Mouse (Mus musculus): ENCODE data around the gene Zfp185.

Gene Zfp185

GRCm38 (mm10) chrX:72986841-72987519, at the start of gene Zfp185:
Gene Zfp185, plus strand, starts transcription at chrX:72987339.
- peak; percentile 80 for DNase-seq

DNA sequence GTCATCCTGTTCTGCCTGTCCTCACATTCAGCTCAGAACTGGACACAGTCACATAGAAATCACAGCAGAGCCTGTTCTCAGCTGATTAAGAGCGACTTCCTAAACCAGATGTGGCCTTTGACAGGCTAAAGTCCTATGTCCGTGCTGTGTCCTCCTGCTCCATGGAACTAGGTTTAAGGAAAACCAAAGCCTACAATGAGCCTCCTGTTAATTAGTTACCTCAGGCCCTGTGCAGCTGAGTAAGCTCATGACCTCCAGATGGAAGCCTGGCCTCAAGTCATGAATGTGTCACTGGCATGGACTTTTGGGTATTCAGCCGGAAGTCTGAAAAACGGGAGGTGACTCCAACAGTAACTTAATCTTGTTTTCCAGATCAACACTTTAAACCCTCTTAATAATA, 33.7 kb upstream of the Zfp185 start:
- DNase-seq, result peak; percentile 40

GRCm38 (mm10) chrX:72956486-72956885, 30.7 kb upstream of the Zfp185 start:
- DNase-seq, result no peak

DNA sequence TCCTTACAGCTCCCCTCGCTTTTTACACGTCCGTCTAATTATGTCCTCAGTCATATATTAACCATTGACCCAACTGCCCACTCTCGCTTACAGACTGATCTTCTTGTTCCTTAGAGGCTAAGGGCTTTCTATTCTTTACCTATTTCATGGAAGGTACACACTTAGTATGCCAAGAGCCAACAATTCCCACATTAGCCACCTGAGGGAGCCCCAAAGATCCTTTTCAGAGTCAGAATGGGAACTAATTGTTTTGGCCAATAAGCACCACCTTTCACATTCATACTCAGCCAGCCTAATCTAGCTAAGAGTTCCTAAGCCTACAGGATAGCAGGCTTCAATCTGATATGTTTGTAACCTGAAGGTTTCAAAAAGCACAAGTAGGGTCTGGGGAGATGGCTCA, 26.7 kb upstream of the Zfp185 start:
- peak; percentile 18 for DNase-seq

- no peak for DNase-seq
These were observed 25.6 kb upstream of the Zfp185 start for GRCm38 (mm10) chrX:72961511-72961910.

DNA sequence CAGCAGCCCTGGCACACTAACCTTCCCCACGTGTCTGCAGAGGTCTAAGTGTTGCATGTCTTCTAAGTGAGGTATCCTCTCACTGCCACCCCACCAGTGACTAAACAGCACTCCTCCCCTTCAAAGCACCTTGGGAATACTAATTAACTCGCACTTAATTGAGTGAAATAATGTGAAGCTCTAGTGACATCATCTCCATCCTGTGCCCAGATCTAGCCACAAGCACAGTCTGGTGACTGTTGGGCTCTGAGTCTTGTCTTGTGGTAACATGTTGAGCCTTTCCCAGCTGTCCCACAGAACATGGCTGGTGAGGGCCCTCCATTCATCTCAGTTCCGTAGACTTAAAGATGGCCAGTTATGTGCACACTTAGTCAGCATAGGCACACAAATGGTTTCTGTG, 24.4 kb upstream of the Zfp185 start:
- DNase-seq, result no peak

DNA sequence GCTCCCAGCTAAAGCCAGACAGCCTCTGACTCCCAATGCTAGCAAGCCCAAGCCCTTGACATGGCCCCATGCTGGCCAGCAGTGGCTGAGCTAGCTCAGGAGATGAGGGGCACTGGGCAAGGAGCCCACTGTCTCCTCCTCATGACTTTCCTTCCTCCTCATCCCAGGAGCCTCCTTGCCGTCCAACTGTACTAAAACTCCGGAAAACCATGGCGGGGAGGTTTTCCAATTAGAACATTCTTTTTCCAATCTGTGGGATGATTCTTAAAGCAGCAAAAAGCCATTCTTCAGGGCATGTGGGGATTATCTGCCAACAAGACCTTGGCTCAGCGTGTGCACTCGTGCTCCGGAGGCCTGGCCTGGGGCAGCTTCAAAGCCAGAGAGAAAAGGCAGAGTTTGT, 4.3 kb upstream of the Zfp185 start:
- DNase-seq, result no peak

DNA sequence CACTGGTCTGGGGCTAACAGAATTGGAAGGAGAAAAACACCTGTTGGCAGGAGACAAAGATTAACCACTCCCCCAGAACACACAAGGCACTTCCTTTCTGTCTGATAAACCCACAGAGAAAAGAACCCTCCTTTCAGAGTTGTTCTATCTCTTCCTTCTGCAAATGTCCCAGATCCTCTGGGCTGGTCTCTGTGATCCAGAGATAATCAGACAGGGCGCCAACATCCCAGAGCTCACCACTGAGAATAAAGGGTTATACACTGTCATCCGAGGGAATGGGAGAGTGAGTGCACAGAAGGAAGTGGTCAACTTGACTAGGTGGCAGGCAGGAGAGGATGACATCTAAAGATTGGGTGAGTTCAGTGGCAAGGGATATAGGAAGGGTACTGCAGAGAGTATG, 1.5 kb upstream of the Zfp185 start:
- no peak for DNase-seq

DNA sequence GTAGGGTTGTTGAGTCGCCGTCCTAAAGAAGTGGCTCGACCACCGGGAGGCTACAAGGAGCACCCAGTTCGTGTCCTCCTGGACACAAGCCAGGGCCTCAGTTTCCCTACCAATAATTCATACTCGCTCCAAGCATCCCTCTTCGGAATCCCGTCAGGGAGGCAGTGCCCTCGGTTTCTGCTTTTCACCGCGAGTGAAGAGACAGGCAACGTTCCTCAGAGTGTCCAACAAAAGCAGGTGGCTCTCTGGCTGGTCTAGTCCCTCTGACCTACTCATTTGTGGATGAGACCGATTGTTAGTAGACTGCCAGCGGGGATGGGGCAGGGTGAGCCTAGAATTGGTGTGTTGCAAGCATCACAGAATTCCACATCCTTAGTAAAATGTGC, 374 bp downstream of the Zfp185 start:
- DNase-seq, result no peak

- no peak for DNase-seq
These were observed 1.3 kb downstream of the Zfp185 start for GRCm38 (mm10) chrX:72988431-72988830.

DNA sequence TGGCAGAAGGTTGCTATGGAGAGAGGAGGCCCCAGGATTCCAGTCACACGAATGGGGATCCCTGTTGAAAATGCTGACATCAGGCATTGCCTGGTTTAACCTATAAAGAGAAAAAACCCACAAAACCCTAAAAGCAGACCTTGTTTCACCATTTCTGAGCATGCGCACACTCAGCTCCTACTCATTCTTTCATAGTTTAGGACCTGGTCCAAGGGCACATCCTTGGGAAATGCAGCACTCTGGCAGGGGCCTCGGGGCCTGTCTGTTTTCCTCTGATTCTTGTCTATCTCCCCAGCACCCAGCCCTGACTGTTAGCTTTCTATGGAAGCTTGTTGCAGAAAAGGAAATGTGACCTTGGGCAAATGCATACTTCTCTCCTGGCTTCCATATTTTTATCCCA, 3.4 kb downstream of the Zfp185 start:
- no peak for DNase-seq

DNA sequence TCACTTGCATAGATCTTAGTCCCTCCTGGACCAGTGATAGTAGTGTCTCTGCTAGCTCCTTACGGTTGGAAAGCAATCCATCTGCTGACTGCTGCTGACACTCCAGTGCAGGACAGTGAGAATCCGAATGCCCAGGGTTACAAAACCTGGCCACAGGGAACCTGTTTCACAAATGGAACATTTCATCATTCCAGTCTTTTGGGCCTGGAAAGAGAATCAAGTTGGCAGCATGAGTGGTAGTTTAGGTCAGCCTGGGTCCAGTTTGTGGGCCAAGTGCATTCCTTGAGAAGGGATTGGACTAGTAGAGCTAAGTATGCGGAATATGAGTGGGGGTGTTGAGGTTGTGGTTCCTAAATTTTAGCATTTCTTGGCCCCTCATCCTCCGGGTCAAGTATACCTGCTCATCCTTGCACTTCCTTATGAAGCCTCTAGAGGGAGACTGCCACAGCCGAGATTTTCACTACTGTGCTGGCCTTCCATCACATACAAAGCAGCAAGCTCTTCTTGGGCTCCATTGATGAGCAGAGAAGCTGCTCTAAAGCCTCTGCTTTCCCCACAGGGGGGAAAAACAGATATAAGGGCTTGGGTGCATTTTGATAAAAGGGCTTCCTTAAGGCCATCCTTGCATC, 5.3 kb downstream of the Zfp185 start:
- no peak for DNase-seq

- DNase-seq, result peak; percentile 7
These were observed 8.4 kb downstream of the Zfp185 start for GRCm38 (mm10) chrX:72995542-72995941.

DNA sequence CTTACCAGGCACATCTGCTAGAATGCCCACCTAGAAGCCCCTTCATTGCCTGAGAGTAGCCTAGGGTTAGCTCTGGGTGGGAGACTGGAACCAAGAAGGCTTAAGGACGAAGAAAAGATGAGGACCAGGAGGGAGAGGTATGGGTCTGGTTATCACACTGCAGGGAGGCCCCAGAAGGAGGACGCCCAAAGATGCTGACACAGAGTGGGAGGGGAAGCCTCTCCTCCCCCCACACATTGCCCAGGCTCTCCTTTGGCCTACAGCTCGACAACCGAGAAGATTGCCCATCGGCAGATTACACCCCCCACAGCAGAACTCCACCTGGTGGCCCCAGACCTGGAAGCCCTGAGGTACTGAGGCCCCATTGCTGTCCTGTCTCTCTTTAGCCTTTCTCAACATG, 16.0 kb downstream of the Zfp185 start:
- DNase-seq, result no peak

DNA sequence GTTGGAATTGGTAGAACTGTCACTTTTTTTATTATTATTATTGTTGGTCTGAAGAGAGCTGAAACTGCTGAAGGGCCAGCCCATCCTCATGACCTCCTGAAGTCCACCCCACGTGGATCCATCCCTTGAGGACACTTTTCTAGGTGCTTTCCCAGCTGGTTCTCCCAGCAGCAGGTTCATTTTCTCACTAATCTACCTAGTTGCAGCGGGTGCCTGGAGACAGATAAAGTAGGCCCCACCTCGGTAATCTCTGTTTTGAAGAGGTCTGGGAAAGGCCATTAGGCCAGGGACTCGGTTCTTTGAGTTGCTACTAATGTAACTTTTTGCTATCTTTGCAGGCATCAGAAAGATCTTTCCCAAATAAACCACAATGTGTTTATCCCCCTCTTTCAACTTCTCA, 18.5 kb downstream of the Zfp185 start:
- no peak for DNase-seq

DNA sequence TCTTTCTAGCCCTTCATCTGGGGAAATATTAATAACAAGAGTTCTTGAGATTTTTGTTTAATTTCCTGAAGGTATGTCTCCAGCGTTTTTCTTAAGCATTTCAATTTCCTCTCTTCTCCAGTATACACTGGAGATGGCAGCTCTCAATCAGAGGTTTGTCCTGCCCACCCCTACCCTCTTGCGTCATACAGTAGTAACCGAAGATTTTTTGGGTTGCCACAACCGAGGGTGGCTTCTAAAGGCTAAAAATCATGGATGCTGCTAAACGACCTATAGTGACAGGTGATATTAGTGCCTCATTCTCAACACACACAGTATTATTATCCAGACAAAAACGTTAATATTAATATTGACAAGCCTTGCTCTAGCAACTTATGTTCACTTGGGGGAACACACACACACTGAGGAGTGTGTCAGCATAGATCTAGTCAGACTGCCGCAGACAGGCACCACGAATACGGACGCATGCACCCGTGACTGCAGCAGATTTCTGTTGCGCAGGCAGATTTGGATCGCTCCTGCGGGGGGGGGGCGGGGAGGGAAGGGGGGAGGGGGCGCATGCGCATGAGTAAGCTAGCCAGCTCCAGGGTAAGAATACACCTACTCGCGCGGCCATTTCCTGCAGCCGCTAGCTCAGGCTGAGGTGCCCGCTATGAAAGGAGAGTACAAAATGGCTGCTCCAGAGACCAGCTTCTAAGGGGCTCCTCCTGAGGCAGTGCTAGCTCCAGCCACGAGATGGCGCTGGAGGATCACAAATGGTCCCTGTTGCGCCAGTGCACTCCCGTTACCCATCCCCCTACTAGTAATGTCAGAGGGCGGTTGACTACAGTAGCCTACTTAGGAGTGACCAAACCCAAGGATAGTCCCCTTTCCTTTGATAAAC, 20.7 kb downstream of the Zfp185 start:
- peak; percentile 94 for DNase-seq

DNA sequence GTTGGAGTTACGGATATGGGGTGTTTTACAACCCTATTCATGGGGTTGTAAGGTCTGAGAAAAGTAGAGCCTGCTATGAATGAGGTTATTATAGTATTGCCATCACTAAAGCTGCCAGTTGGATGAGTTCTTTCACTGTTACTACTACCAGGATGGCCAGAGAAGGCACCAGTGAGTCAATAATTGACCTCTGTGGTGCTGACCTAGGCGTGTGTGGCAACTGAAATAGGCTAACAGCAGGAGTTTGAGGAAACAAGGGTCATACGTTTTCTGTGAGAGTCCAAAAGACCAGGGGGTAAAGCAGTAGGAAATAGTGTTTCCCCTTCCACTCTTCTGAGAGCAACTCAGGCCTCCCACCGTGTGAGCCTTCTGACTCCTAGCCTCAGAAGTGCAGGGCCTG, 25.7 kb downstream of the Zfp185 start:
- DNase-seq, result no peak

- no peak for DNase-seq
These were observed 49.9 kb downstream of the Zfp185 start, which contains the start of gene Pnma5 for GRCm38 (mm10) chrX:73037003-73037402. Gene Pnma5, minus strand, starts transcription at chrX:73037103.

DNA sequence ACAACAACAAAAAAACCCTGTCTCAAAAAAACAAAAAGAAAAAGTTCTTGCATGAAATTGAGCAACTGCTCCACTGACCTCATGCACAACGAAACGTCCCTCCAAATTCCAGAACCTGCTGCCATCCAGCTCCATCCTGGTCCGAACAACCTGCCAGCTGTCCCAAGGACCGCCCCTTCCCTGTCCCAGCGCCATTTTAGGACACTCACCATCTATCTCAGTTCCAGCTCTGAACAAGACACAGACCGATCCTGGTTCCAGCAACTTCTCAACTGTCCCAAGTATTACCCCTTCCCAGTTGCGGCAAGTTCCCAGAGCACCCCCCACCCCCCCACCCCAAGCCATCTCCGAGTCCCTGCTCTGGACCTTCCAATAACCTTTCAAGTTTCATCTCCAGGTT, 51.7 kb downstream of the Zfp185 start:
- DNase-seq, result no peak

DNA sequence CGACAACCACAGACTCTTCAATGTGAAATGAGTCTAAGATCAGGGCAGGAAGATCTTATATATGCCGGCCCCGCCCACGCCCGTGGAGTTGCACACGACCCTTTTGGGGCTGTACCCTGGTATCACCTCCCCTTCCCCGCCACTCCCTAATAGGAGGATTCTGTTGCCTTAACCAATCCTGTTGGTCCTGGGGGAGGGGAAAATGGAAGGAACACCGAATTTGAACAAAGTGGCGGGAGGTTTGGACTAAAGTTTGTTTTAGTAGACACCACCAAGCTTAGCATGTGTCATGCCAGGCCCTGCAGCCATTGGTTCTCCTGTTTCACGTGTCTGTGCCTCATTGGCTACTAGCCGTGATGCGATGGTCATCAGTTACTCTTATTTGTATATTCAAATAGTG, 52.5 kb downstream of the Zfp185 start:
- no peak for DNase-seq

DNA sequence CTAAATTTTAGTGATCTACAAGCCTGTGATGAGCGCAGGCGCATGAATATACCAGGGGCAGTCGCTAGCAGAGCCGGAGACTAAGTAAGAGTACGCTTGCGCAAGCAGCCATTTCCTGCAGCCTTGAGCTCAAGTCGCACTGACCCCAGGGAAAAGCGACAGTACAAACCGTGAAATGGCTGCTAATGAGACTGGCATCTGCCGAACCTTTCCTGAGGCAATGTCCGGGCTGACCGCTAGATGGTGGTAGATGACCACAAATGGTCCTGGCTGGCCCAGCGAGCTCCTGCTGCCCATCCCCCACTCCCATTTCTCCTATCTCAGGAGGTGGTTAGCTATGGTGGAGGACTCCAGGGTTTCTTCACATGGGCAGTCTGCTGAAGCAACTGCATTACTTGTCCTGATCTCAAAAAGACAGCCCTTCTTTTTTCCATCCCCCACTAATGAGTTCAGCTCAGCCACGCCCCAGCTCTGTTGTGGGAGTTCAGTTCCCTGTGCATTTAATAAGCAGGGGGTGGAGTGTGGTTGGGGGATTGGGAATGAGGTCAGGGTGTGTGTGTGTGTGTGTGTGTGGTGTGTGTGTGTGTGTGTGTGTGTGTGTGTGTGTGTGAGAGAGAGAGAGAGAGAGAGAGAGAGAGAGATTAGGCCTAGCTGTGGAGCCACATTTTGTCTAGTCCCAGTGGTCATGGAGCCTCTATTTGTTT, 66.9 kb downstream of the Zfp185 start:
- peak; percentile 93 for DNase-seq

DNA sequence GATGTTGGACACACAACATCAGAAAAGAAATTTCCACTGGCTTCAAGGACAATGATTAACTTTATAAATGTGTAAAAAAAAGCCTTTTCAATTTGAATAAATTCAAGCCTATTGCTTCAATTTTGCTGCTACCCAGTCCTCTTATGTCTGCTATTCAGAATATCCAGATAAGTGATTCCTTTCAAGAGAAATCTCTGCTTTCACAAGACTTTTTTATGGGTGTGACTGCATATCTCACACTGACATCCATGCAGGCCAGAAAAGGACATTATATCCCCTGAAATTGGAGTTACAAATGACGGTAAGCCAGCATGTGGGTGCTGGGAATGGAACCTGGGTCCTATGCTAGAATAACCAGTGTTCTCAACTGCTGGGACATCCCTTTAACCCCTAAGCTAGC, 74.4 kb downstream of the Zfp185 start:
- no peak for DNase-seq

DNA sequence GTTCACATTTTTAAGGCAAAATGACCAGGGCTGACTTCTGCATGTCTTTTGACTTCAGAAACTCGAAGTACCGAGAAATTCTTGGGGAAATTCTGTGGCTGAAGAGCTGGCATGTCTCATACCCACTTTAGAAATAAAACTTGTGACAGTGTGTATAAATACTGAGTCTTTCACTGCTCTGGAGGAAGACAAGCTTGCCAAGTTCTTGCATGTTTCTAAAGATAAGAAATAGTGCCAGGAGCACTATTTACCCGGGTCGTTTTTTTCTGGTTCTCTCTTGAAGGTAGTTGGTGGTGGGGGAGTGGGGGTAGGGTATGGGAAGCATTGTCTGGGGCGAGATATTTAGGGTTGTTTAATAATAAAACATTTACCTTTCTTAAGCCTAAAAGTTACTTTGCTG, 75.2 kb downstream of the Zfp185 start:
- DNase-seq, result no peak
